Comparison of ENCODE assay signal across 8 mouse cellular contexts in the genomic region with DNA sequence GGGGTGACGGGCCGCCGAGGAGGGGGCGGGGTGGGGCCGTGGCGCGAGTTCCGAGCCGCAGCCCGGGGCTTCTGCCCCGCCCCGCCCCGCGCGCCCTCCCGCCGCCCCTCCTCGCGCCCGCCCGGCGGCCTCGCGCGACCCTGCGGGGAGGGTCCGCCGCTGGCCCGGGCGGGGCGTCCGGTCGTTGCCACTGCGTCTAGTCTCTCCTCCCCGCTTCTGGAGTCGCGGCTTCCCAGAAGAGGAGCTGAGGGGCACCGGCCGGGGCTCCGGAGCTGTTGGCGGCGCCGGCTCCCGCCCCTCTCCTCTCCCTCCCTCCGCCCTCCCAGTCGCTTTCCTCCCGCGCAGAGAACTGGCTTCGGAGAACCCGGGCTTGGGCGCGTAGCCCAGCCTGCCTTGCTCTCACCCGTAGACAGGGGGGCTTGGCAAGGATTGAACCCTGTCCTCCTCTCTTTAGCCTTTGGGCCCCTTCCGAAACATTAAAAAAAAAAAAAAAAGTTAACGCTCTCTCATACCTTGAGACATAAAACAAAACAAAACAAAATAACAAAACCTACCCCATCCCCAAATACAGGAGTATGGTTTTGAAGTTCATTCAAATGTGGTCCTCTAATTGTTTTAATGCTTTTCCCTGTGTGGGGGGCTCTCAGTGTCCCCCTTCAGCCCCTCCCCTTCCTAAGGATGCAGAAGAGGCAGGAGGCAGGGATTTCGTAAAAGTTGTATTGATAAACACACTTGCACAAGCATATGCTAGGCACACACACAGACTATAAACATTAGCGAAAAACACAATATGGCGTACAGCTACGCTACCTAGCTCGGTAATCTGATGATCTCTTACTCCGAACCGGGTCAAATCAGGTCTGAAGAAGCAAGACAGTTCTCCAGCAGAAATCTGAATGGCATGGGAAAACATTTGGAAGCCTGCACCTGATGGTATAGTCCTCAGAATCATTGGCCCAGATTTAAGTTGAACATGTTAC. TPM values are rescaled to one million over a fixed set of nuclear protein-coding genes. Genes with fewer than 3 reads are reported as not detected.
DNase-seq lines count a peak whose midpoint lies in the region; ATAC-seq and TF ChIP-seq lines count a peak whose summit lies in the region.

No protein-coding gene starts in this region.

- H3K9ac ChIP-seq in embryonic facial prominence, embryonic 14.5 days (ENCODE audit: low read depth, low read length), result peak overlapping the region; percentile 85
- H3K9ac ChIP-seq in heart, embryonic 11.5 days (ENCODE audit: low read depth, low read length), result peak overlapping the region; percentile 83
- peak overlapping the region; percentile 70 for H3K9ac ChIP-seq in kidney, embryonic 15.5 days
- peak overlapping the region; percentile 91 for H3K9ac ChIP-seq in liver, adult 2 months (ENCODE audit: low read depth, low read length)
- peak overlapping the region; percentile 84 for H3K9ac ChIP-seq in stomach, embryonic 16.5 days (ENCODE audit: low read length)

- H3ac ChIP-seq in myocyte (ENCODE audit: control insufficient read depth, insufficient read length), result peak overlapping the region; percentile 69

- peak; percentile 6 for ATAC-seq in CD4-positive, CD25-positive, alpha-beta regulatory T cell, adult 4 months
- peak; percentile 42 for ATAC-seq in embryonic facial prominence, embryonic 14.5 days (ENCODE audit: low read depth)
- peak; percentile 56 for ATAC-seq in heart, embryonic 11.5 days (replicated peaks; ENCODE audit: insufficient number of reproducible peaks, low FRiP score, low TSS enrichment)
- peak; percentile 66 for ATAC-seq in kidney, embryonic 15.5 days (replicated peaks; ENCODE audit: low FRiP score)
- peak; percentile 59 for ATAC-seq in stomach, embryonic 16.5 days (ENCODE audit: insufficient read depth, low FRiP score)

- H3K36me3 ChIP-seq in embryonic facial prominence, embryonic 14.5 days (ENCODE audit: control insufficient read depth, insufficient read depth, low read length), result no peaks in the 10 kb centered on the region
- no peaks in the 10 kb centered on the region for H3K36me3 ChIP-seq in heart, embryonic 11.5 days (ENCODE audit: control insufficient read depth, insufficient read depth, low read length)
- no peaks in the 10 kb centered on the region for H3K36me3 ChIP-seq in kidney, embryonic 15.5 days
- H3K36me3 ChIP-seq in liver, adult 2 months (ENCODE audit: control insufficient read depth, insufficient read depth, low read length), result no peaks in the 10 kb centered on the region
- H3K36me3 ChIP-seq in myocyte (ENCODE audit: control insufficient read depth, insufficient read depth), result no peaks in the 10 kb centered on the region
- H3K36me3 ChIP-seq in stomach, embryonic 16.5 days (ENCODE audit: control insufficient read depth, insufficient read depth, low read length), result no peaks in the 10 kb centered on the region

- peak overlapping the region; percentile 96 for H3K27ac ChIP-seq in bone marrow, adult 2 months (ENCODE audit: control insufficient read depth, insufficient read depth, low read depth, low read length, poor library complexity)
- H3K27ac ChIP-seq in embryonic facial prominence, embryonic 14.5 days (replicated peaks; ENCODE audit: low read depth, low read length), result peak overlapping the region; percentile 99
- peak overlapping the region; percentile 98 for H3K27ac ChIP-seq in heart, embryonic 11.5 days (ENCODE audit: low read depth, low read length)
- H3K27ac ChIP-seq in kidney, embryonic 15.5 days, result peak overlapping the region; percentile 100
- H3K27ac ChIP-seq in liver, adult 2 months (replicated peaks; ENCODE audit: insufficient read depth, low read depth, low read length), result peak overlapping the region; percentile 96
- peak overlapping the region; percentile 98 for H3K27ac ChIP-seq in stomach, embryonic 16.5 days (ENCODE audit: low read length)

- TF ChIP-seq POLR2A in bone marrow, adult 2 months (IDR thresholded peaks at IDR 0.05; ENCODE audit: borderline replicate concordance, control insufficient read depth, low read depth, low read length), result no peak
- peak; percentile 79 for TF ChIP-seq POLR2A in liver, adult 2 months (IDR thresholded peaks at IDR 0.05; ENCODE audit: extremely low read depth, insufficient read depth, low read length)
- peak; percentile 45 for TF ChIP-seq POLR2A in myocyte (IDR thresholded peaks at IDR 0.05; ENCODE audit: insufficient read length, low read depth)

- no peaks in the 10 kb centered on the region for H3K79me2 ChIP-seq in liver, adult 2 months (ENCODE audit: control insufficient read depth, insufficient read depth, low read length)
- no peaks in the 10 kb centered on the region for H3K79me2 ChIP-seq in myocyte (ENCODE audit: control insufficient read depth, insufficient read depth)

- H3K4me3 ChIP-seq in bone marrow, adult 2 months (replicated peaks; ENCODE audit: control insufficient read depth, low read depth, low read length), result peak overlapping the region; percentile 88
- H3K4me3 ChIP-seq in embryonic facial prominence, embryonic 14.5 days (ENCODE audit: low read depth, low read length), result peak overlapping the region; percentile 67
- peak overlapping the region; percentile 70 for H3K4me3 ChIP-seq in heart, embryonic 11.5 days (ENCODE audit: low read depth, low read length)
- H3K4me3 ChIP-seq in kidney, embryonic 15.5 days (replicated peaks), result peak overlapping the region; percentile 70
- peak overlapping the region; percentile 91 for H3K4me3 ChIP-seq in liver, adult 2 months (ENCODE audit: insufficient read depth, low read depth, low read length)
- H3K4me3 ChIP-seq in myocyte, result peak overlapping the region; percentile 39
- peak overlapping the region; percentile 65 for H3K4me3 ChIP-seq in stomach, embryonic 16.5 days (replicated peaks; ENCODE audit: low read length)

- no peaks in the 10 kb centered on the region for H3K9me3 ChIP-seq in embryonic facial prominence, embryonic 14.5 days (ENCODE audit: control insufficient read depth, low read length)
- H3K9me3 ChIP-seq in heart, embryonic 11.5 days (replicated peaks; ENCODE audit: control insufficient read depth, low read length), result no peaks in the 10 kb centered on the region
- H3K9me3 ChIP-seq in kidney, embryonic 15.5 days (replicated peaks), result no peaks in the 10 kb centered on the region
- H3K9me3 ChIP-seq in stomach, embryonic 16.5 days (replicated peaks; ENCODE audit: control insufficient read depth, low read length), result no peaks in the 10 kb centered on the region

- no peaks in the 10 kb centered on the region for H3K27me3 ChIP-seq in embryonic facial prominence, embryonic 14.5 days (replicated peaks; ENCODE audit: control insufficient read depth, insufficient read depth, low read length)
- no peaks in the 10 kb centered on the region for H3K27me3 ChIP-seq in heart, embryonic 11.5 days (ENCODE audit: control insufficient read depth, insufficient read depth, low read length)
- no peaks in the 10 kb centered on the region for H3K27me3 ChIP-seq in kidney, embryonic 15.5 days
- no peaks in the 10 kb centered on the region for H3K27me3 ChIP-seq in liver, adult 2 months (ENCODE audit: control insufficient read depth, insufficient read depth, low read length)
- H3K27me3 ChIP-seq in myocyte (ENCODE audit: control insufficient read depth, insufficient read depth, insufficient read length), result no peaks in the 10 kb centered on the region
- H3K27me3 ChIP-seq in stomach, embryonic 16.5 days (ENCODE audit: control insufficient read depth, insufficient read depth, low read length), result no peaks in the 10 kb centered on the region

- under 1% methylated on average over 53 of the region's 62 CpGs for WGBS in bone marrow, adult 2 months
- WGBS in embryonic facial prominence, embryonic 14.5 days, result under 1% methylated on average over 21 of the region's 62 CpGs
- 2% methylated on average over 47 of the region's 62 CpGs for WGBS in heart, embryonic 11.5 days (ENCODE audit: insufficient replicate concordance)
- under 1% methylated on average over 45 of the region's 62 CpGs for WGBS in kidney, embryonic 15.5 days
- WGBS in liver, adult 2 months, result under 1% methylated on average over 37 of the region's 62 CpGs
- WGBS in stomach, embryonic 16.5 days, result under 1% methylated on average over 31 of the region's 62 CpGs

- H3K4me2 ChIP-seq in embryonic facial prominence, embryonic 14.5 days (ENCODE audit: low read depth, low read length), result peak overlapping the region; percentile 86
- peak overlapping the region; percentile 83 for H3K4me2 ChIP-seq in heart, embryonic 11.5 days
- H3K4me2 ChIP-seq in kidney, embryonic 15.5 days, result peak overlapping the region; percentile 66
- H3K4me2 ChIP-seq in myocyte (ENCODE audit: low read depth), result peak overlapping the region; percentile 65
- H3K4me2 ChIP-seq in stomach, embryonic 16.5 days (ENCODE audit: low read depth, low read length), result peak overlapping the region; percentile 90

- TF ChIP-seq CTCF in bone marrow, adult 2 months (IDR thresholded peaks at IDR 0.05; ENCODE audit: control insufficient read depth, insufficient read depth, low read length), result no peak
- TF ChIP-seq CTCF in liver, adult 2 months (IDR thresholded peaks at IDR 0.05; ENCODE audit: low read depth, low read length), result no peak

- DNase-seq in embryonic facial prominence, embryonic 14.5 days (ENCODE audit: low spot score), result peak; percentile 93
- DNase-seq in liver, adult 2 months (ENCODE audit: extremely low read depth, low read depth, low spot score), result peak; percentile 58

- no peaks in the 10 kb centered on the region for H3K4me1 ChIP-seq in bone marrow, adult 2 months (ENCODE audit: control insufficient read depth, insufficient read depth, low read length)
- no peaks in the 10 kb centered on the region; the same call in 1 of the 2 replicates for H3K4me1 ChIP-seq in embryonic facial prominence, embryonic 14.5 days (ENCODE audit: control insufficient read depth, insufficient read depth, low read length)
- no peaks in the 10 kb centered on the region for H3K4me1 ChIP-seq in heart, embryonic 11.5 days (ENCODE audit: control insufficient read depth, insufficient read depth, low read length)
- H3K4me1 ChIP-seq in kidney, embryonic 15.5 days, result peaks cover 13% of the 10 kb centered on the region; the same call in 1 of the 2 replicates
- no peaks in the 10 kb centered on the region for H3K4me1 ChIP-seq in liver, adult 2 months (ENCODE audit: control insufficient read depth, insufficient read depth, low read length)
- no peaks in the 10 kb centered on the region for H3K4me1 ChIP-seq in stomach, embryonic 16.5 days (ENCODE audit: control insufficient read depth, insufficient read depth, low read length)

RNA-seq across cellular contexts. Expression of gene Zbtb20, which starts 0.6 kb away (rescaled TPM):
- polyA plus RNA-seq in CD4-positive, CD25-positive, alpha-beta regulatory T cell, adult 4 months (2017; shearing (Covaris generic)), result 100 to 1,000 TPM in 1 of 2 experiments, 10 to 100 TPM in 1; 87.0 to 104 TPM
- 7.7 and 11.2 TPM in 2 replicates for polyA plus RNA-seq in bone marrow, adult 2 months (2011; ENCODE audit: insufficient read depth, insufficient read length, low replicate concordance, missing spikeins)
- polyA plus RNA-seq in embryonic facial prominence, embryonic 14.5 days (2014; fragmentation: Nextera tagmentation; extraction: Ambion mirVana), result 20.6 and 23.6 TPM in 2 replicates
- polyA plus RNA-seq in heart, embryonic 11.5 days (2014; fragmentation: Nextera tagmentation; extraction: Ambion mirVana), result 38.2 and 39.0 TPM in 2 replicates
- polyA plus RNA-seq in kidney, embryonic 15.5 days (2015; fragmentation: Nextera tagmentation; extraction: Ambion mirVana), result 41.2 and 42.1 TPM in 2 replicates
- total RNA-seq in liver, adult 2 months (2014; rRNA removed), result 51.7 and 52.6 TPM in 2 replicates
- polyA plus RNA-seq in liver, adult 2 months (2012; rRNA removed), result 16.2 and 17.8 TPM in 2 replicates
- 5.0 TPM for polyA plus RNA-seq in myocyte (2012; fragmentation: generic; extraction: Trizol)
- 23.5 and 26.3 TPM in 2 replicates for polyA plus RNA-seq in stomach, embryonic 16.5 days (2015; fragmentation: Nextera tagmentation; extraction: Ambion mirVana)

Comparison
In these comparisons a context has a peak if more than half of its experiments do, and no peak if none do; other contexts are left out.
1. Peak in every context shown above with its lines: DNase-seq, ATAC-seq, H3K4me3 ChIP-seq and H3K27ac ChIP-seq.
2. ATAC-seq: peak in every context shown above with its lines; median percentile 66 in kidney, embryonic 15.5 days; 59 in stomach, embryonic 16.5 days; 56 in heart, embryonic 11.5 days; 42 in embryonic facial prominence, embryonic 14.5 days; 6 in CD4-positive, CD25-positive, alpha-beta regulatory T cell, adult 4 months.
3. H3K4me3 ChIP-seq: peak in every context shown above with its lines; median percentile 91 in liver, adult 2 months; 88 in bone marrow, adult 2 months; 70 in heart, embryonic 11.5 days; 70 in kidney, embryonic 15.5 days; 67 in embryonic facial prominence, embryonic 14.5 days; 65 in stomach, embryonic 16.5 days; 39 in myocyte.